Mouse (Mus musculus): ENCODE data around the gene Ythdf1.

The Ythdf1 gene

GRCm38 (mm10) chr2:180920810-180921400, at the start of gene Ythdf1:
TSS of gene Ythdf1 (minus strand) at chr2:180920949.
- peak; percentile 91 to 96 for DNase-seq (ENCODE audit: low spot score in 2 of 2)

- peak; percentile 85 to 86 for DNase-seq (ENCODE audit: low spot score in 2 of 2)
Observed at GRCm38 (mm10) chr2:180967010-180967763, 46.4 kb upstream of the Ythdf1 start, which contains the start of gene Arfgap1. TSS of gene Arfgap1 (plus strand) at chr2:180967225.

- no peak for DNase-seq (ENCODE audit: low spot score in 2 of 2)
Observed at GRCm38 (mm10) chr2:180966092-180966882, 45.5 kb upstream of the Ythdf1 start.

GRCm38 (mm10) chr2:180963956-180964355, 43.2 kb upstream of the Ythdf1 start:
- DNase-seq (ENCODE audit: low spot score in 2 of 2): peak in 1 of 2 experiments; percentile 73

- no peak for DNase-seq (ENCODE audit: low spot score in 2 of 2)
Observed at GRCm38 (mm10) chr2:180962616-180963308, 42.0 kb upstream of the Ythdf1 start.

- DNase-seq (ENCODE audit: low spot score in 2 of 2): no peak
Observed at GRCm38 (mm10) chr2:180960187-180960586, 39.4 kb upstream of the Ythdf1 start.

GRCm38 (mm10) chr2:180959605-180960004, 38.9 kb upstream of the Ythdf1 start:
- DNase-seq (ENCODE audit: low spot score in 2 of 2): no peak

- peak; percentile 36 to 40 for DNase-seq (ENCODE audit: low spot score in 2 of 2)
Observed at GRCm38 (mm10) chr2:180954061-180955047, 33.6 kb upstream of the Ythdf1 start, which contains the start of gene Nkain4. TSS of gene Nkain4 (minus strand) at chr2:180954699.

- no peak for DNase-seq (ENCODE audit: low spot score in 2 of 2)
Observed at GRCm38 (mm10) chr2:180953638-180954037, 32.9 kb upstream of the Ythdf1 start.

GRCm38 (mm10) chr2:180952731-180953171, 32.0 kb upstream of the Ythdf1 start:
- peak in 1 of 2 experiments; percentile 34 for DNase-seq (ENCODE audit: low spot score in 2 of 2)

GRCm38 (mm10) chr2:180949947-180950346, 29.2 kb upstream of the Ythdf1 start:
- DNase-seq (ENCODE audit: low spot score in 2 of 2): no peak

GRCm38 (mm10) chr2:180941869-180942268, 21.1 kb upstream of the Ythdf1 start:
- DNase-seq (ENCODE audit: low spot score in 2 of 2): no peak

GRCm38 (mm10) chr2:180940187-180940586, 19.4 kb upstream of the Ythdf1 start:
- DNase-seq (ENCODE audit: low spot score in 2 of 2): no peak

GRCm38 (mm10) chr2:180932418-180932817, 11.7 kb upstream of the Ythdf1 start:
- no peak for DNase-seq (ENCODE audit: low spot score in 2 of 2)

- DNase-seq (ENCODE audit: low spot score in 2 of 2): no peak
Observed at GRCm38 (mm10) chr2:180928723-180929122, 8.0 kb upstream of the Ythdf1 start, which contains the start of gene Birc7. TSS of gene Birc7 (plus strand) at chr2:180929023.

GRCm38 (mm10) chr2:180925176-180925575, 4.4 kb upstream of the Ythdf1 start:
- peak; percentile 36 to 65 for DNase-seq (ENCODE audit: low spot score in 2 of 2)

GRCm38 (mm10) chr2:180922739-180923138, 2.0 kb upstream of the Ythdf1 start:
- no peak for DNase-seq (ENCODE audit: low spot score in 2 of 2)

GRCm38 (mm10) chr2:180919913-180920809, 588 bp downstream of the Ythdf1 start:
- peak in 1 of 2 experiments; percentile 24 for DNase-seq (ENCODE audit: low spot score in 2 of 2)

GRCm38 (mm10) chr2:180915886-180916433, 4.8 kb downstream of the Ythdf1 start:
- DNase-seq (ENCODE audit: low spot score in 2 of 2): no peak
